Mouse (Mus musculus) G1E (cell line): ENCODE results near the gene Nek9. TPM values are rescaled to one million over a fixed set of nuclear protein-coding genes. Genes with fewer than 3 reads are reported as not detected.

Experiments used
- ATAC-seq: 2 replicates; pipeline ENCODE4 v1.8.0; 2016; ENCODE audit warnings: mild to moderate bottlenecking; ENCODE audit not compliant: insufficient number of reproducible peaks, poor library complexity, low FRiP score, severe bottlenecking; ENCODE audit errors: extremely low read depth
- DNase-seq: peaks from one replicate; pipeline ENCODE4 v3.0.0; 2012; ENCODE audit warnings: low spot score
- H3K27me3 ChIP-seq: 2 replicates; pipeline ENCODE4 v1.6.1; 2012; ENCODE audit warnings: mild to moderate bottlenecking, low read length, inconsistent platforms; ENCODE audit not compliant: insufficient read depth
- H3K36me3 ChIP-seq: replicated peaks from 2 replicates; pipeline ENCODE3; 2012; ENCODE audit warnings: mild to moderate bottlenecking, inconsistent platforms
- H3K4me1 ChIP-seq: 2 replicates; pipeline ENCODE4 v1.6.1; 2012; ENCODE audit warnings: low read depth, low read length, inconsistent platforms, mixed read lengths; ENCODE audit not compliant: insufficient read depth
- H3K4me3 ChIP-seq: 2 replicates; pipeline ENCODE4 v1.5.1; 2012; ENCODE audit warnings: low read depth, mild to moderate bottlenecking, inconsistent platforms, low read length, moderate library complexity, mixed read lengths
- H3K9me3 ChIP-seq: replicated peaks from 2 replicates; pipeline ENCODE4 v1.6.1; 2012; ENCODE audit warnings: inconsistent platforms
- CTCF ChIP-seq: IDR thresholded peaks from 2 replicates; pipeline ENCODE4 v1.5.1; 2012; ENCODE audit warnings: low read depth, low read length, inconsistent platforms, mixed read lengths
- GATA1 ChIP-seq: IDR thresholded peaks from 2 replicates; pipeline ENCODE4 v1.6.1; 2012; ENCODE audit warnings: borderline replicate concordance, low read length, inconsistent platforms, mixed read lengths
- GATA2 ChIP-seq: IDR thresholded peaks from 2 replicates; pipeline ENCODE4 v1.6.1; 2012; ENCODE audit warnings: low read depth, low read length, inconsistent platforms, borderline replicate concordance
- POLR2AphosphoS5 ChIP-seq: IDR thresholded peaks from 2 replicates; pipeline ENCODE4 v1.6.1; 2012; ENCODE audit warnings: low read depth, low read length, inconsistent platforms; ENCODE audit not compliant: insufficient replicate concordance
- TAL1 ChIP-seq: conservative IDR thresholded peaks from 2 replicates; pipeline ENCODE4 v1.6.1; 2012; ENCODE audit warnings: low read depth, low read length, inconsistent platforms, mixed read lengths
- polyA plus RNA-seq: library from polyadenylated mRNA; stranded (reverse); fragments of >175 nt; gene quantifications from 2 replicates; pipeline ENCODE4 v1.2.3, GENCODE M21; 2012
- total RNA-seq, 2 experiments: library from RNA; stranded (forward) in 1 of 2; stranded (reverse) in 1 of 2; fragments of 200-1000 nt in 1 of 2; fragments of >200 nt in 1 of 2; fragmentation: Nextera tagmentation in 1 of 2; gene quantifications; 2 replicates each; pipeline ENCODE4 v1.2.3; 2014 to 2017

The Nek9 gene
- total and polyA plus RNA-seq, 3 experiments = 30.5 to 126 (median 62.9) TPM

GRCm38 (mm10) chr12:85297345-85297997 lies 41.7 kb downstream of the Nek9 start:
- DNase-seq (no peak), ATAC-seq (no peak)
- Histone ChIP-seq H3K27me3 (no peaks in the 10 kb centered on the region; the same call in 1 of the 2 replicates), H3K36me3 (peaks cover 43% of the 10 kb centered on the region), H3K9me3 (0 out of 2 replicates have a peak, but pooled peaks cover 6% of the 10 kb centered on the region), H3K4me1 (peaks cover 4% of the 10 kb centered on the region; the same call in 1 of the 2 replicates), H3K4me3 (no peak overlapping the region)
- TF ChIP-seq POLR2AphosphoS5 (no peak), TAL1 (no peak), GATA2 (no peak), GATA1 (no peak), CTCF (no peak)

DNA sequence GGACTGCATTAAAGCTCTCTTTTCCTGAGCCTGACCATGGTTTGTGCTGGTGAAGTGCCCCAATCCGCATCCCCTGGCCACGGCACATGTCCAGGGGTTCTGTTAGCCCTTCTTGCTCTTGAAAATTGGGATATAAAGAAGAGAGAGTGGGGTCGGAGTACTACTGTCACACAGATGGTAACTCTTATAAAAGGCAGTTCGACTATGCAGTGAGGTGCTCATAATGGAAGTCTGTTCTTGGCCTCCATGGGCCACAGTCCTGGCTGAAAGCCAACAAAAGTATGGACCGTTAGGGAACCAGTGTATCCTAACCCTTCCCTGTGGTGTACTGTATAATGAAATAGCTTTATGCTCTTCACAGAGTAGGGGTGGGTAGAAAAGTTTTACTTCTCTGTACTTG lies 42.2 kb downstream of the Nek9 start:
- H3K27me3 ChIP-seq = no peaks in the 10 kb centered on the region; the same call in 1 of the 2 replicates
- H3K9me3 ChIP-seq = 0 out of 2 replicates have a peak, but pooled peaks cover 6% of the 10 kb centered on the region
- peaks cover 38% of the 10 kb centered on the region for H3K36me3 ChIP-seq
- H3K4me3 ChIP-seq = no peak overlapping the region
- no peak for TF ChIP-seq GATA1
- TF ChIP-seq CTCF = no peak
- TF ChIP-seq POLR2AphosphoS5 = no peak
- TF ChIP-seq GATA2 = no peak
- TF ChIP-seq TAL1 = no peak
- DNase-seq (no peak), ATAC-seq (no peak)
- H3K4me1 ChIP-seq = peaks cover 5% of the 10 kb centered on the region; the same call in 1 of the 2 replicates

DNA sequence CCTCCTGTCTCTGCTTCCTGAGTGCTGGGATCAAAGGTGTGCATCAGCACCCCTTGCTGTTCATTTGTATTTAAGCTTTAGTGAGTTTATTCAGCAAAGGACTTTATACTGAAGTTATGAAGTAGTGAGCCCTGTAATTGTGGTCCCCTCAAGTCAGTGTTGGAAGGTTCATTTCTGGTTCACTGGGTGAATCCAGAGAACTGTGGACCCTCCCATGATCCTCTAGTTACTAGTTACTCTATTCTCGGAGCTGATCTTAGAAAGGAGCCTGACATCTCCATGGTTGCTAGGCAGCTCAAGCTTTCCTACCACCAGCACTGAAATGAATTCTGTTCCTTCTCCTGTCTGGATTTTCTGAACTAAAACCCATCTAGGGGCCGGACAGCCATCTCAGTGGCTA lies 43.7 kb downstream of the Nek9 start:
- H3K4me1 ChIP-seq = peaks cover 10% of the 10 kb centered on the region
- TF ChIP-seq GATA2 (no peak), CTCF (no peak), GATA1 (no peak), TAL1 (no peak), POLR2AphosphoS5 (no peak)
- H3K9me3 ChIP-seq = 0 out of 2 replicates have a peak, but pooled peaks cover 6% of the 10 kb centered on the region
- H3K27me3 ChIP-seq = no peaks in the 10 kb centered on the region; the same call in 1 of the 2 replicates
- no peak overlapping the region for H3K4me3 ChIP-seq
- peaks cover 24% of the 10 kb centered on the region for H3K36me3 ChIP-seq
- ATAC-seq (no peak), DNase-seq (no peak)

DNA sequence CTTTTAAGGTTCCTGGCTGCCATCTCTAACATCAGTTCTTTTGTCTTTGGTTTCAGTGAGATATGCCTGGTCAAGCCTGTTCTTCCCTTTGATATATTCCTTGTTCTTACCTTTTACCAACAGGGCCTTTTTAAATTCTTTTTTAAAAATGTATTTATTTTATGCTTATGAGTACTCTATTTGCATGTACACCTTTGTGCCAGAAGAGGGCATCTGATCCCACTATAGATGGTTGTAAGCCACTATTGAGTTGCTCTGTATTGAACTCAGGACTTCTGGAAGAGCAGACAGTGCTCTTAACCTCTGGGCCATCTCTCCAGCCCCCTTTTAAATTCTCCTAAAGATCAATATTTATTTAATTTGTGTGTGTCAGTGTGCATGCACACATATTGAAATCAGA lies 46.3 kb downstream of the Nek9 start:
- H3K4me3 ChIP-seq = no peak overlapping the region
- DNase-seq (no peak), ATAC-seq (no peak)

DNA sequence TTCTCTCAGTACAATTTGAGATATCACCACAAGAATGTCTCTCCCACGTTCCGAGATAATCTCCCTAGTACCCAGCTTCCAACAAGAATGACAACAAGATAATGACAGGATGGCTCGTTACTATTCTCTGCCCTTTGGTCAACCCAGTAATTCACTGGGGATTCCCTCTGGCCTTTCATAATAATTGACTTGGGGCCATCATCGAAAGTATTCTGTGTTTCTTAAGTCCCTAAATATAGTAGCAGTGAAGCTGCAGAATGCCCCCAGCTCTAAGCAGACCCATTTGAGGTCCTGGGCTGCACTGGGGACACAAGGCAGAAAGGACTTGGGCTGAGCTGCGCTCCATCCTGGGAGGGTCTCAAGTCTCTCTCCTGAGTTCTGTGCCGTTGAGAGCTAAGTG lies 46.9 kb downstream of the Nek9 start:
- ATAC-seq = no peak
- DNase-seq = no peak
- peaks cover 4% of the 10 kb centered on the region for H3K27me3 ChIP-seq
- TF ChIP-seq GATA2 = no peak
- no peak for TF ChIP-seq CTCF
- no peak for TF ChIP-seq POLR2AphosphoS5
- TF ChIP-seq TAL1 = no peak
- no peak for TF ChIP-seq GATA1
- H3K9me3 ChIP-seq = 0 out of 2 replicates have a peak, but pooled peaks cover 6% of the 10 kb centered on the region
- H3K4me1 ChIP-seq = peaks cover 31% of the 10 kb centered on the region
- H3K36me3 ChIP-seq = no peaks in the 10 kb centered on the region
- no peak overlapping the region for H3K4me3 ChIP-seq

More for the DNA sequence above, 46.3 kb downstream of the Nek9 start:
- TF ChIP-seq GATA1 = no peak
- H3K27me3 ChIP-seq = peaks cover 4% of the 10 kb centered on the region
- H3K9me3 ChIP-seq = 0 out of 2 replicates have a peak, but pooled peaks cover 6% of the 10 kb centered on the region
- H3K36me3 ChIP-seq = peaks cover 4% of the 10 kb centered on the region
- H3K4me1 ChIP-seq = peaks cover 25% of the 10 kb centered on the region

DNA sequence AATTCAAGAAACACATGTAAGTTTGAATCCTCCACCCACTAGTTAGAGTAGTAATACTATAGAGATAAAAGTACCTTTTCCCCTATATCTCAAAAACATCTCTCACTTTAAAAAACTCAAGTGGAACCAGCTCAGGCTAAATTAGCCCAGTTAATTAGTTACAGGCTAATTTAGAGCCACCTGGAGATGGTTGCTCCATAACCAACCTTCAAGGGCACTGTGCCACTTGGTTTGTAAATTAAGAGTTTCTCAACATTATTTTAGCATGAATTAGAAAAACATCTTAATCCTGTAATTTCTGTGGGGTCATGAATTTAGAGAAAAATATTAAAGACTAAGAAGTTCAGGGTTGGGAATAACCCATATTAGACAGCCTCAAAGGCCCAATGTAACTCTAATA lies 47.6 kb downstream of the Nek9 start:
- H3K4me1 ChIP-seq = peaks cover 38% of the 10 kb centered on the region
- no peak for TF ChIP-seq GATA2
- TF ChIP-seq GATA1 = no peak
- TF ChIP-seq POLR2AphosphoS5 = no peak
- TF ChIP-seq TAL1 = no peak
- no peak for DNase-seq
- H3K27me3 ChIP-seq = peaks cover 4% of the 10 kb centered on the region
- no peak overlapping the region for H3K4me3 ChIP-seq
- no peak for ATAC-seq
- 0 out of 2 replicates have a peak, but pooled peaks cover 6% of the 10 kb centered on the region for H3K9me3 ChIP-seq
- H3K36me3 ChIP-seq = no peaks in the 10 kb centered on the region
